Mouse (Mus musculus) erythroid progenitor cell, adult 5-6 weeks (primary cell): Measurements from ENCODE around the gene 4933402N22Rik. TPM values are rescaled to one million over a fixed set of nuclear protein-coding genes. Genes with fewer than 3 reads are reported as not detected.
"Not testable (repeated sequence)": the region's sequence is repeated elsewhere in the genome, so short reads cannot be mapped to it uniquely, and the experiment has no call there.

Experiments
- ATAC-seq: replicated peaks from 2 replicates; pipeline ENCODE4 v1.8.0; 2016; ENCODE audit warnings: moderate number of reproducible peaks, mild to moderate bottlenecking, moderate TSS enrichment, inconsistent platforms; ENCODE audit not compliant: poor library complexity, low FRiP score, severe bottlenecking
- total RNA-seq, 2 experiments: library from RNA; stranded (forward) in 1 of 2; stranded (reverse) in 1 of 2; fragments of 150-400 nt in 1 of 2; fragments of 186-747, 209-891 nt in 1 of 2; gene quantifications; 2 replicates each; pipeline versions ENCODE4 v1.2.3 to v1.2.4; 2015 to 2017; ENCODE audit warnings: low replicate concordance in 2 of 2

Gene 4933402N22Rik
- total RNA-seq (2015; ENCODE audit: low replicate concordance) (not detected in 2 replicates), total RNA-seq (2017; ENCODE audit: low replicate concordance) (not detected in 2 replicates)

DNA sequence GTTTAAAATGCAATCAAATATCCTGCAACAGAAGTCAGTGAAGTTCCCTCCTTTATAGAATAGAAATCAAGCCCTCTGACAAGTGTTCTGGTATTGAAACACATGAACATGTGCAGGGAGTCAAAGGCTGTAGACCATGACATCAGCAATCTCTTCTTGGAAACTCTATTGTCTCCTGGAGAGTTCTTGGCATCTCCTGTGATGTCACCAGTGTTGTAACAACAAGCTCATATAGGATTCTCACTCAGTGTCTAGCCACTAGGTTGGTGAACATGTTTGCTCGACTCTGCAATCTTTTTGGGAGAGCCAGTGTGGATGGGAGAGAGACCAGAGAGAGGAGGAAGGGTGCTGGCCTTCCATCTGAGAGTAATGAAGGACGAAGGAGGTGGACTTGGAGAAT, at the start of gene 4933402N22Rik:
4933402N22Rik (plus strand) TSS at position 301 of the 400 bp plus-strand sequence.
- ATAC-seq, result not testable (repeated sequence)

DNA sequence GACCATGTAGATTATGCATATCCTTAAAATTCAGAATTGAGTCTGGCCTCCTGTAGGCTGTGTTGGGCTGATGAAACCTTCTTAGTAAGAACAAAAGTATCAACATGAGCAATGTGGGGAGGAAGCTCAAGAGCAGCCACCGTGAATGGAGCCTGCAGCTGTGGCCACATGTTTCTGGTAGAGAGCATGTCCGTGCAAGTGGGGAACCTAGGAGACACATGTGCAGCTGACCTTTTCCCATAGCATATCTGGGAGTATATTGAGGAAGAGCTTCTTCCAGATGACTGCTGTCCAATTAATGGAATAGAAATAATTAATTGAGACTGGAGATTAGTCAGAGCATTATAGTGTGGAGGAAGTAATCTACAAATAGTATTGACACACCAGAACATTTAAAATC, 5.9 kb downstream of the 4933402N22Rik start:
- not testable (repeated sequence) for ATAC-seq

Other genes starting within 250 kb of the 4933402N22Rik start
- gene Gm8922, start 236.1 kb upstream of the 4933402N22Rik start, total RNA-seq (2015; ENCODE audit: low replicate concordance), result not detected in 2 replicates
- not detected in 2 replicates for gene Gm8922, start 236.1 kb upstream of the 4933402N22Rik start, total RNA-seq (2017; ENCODE audit: low replicate concordance)
- not detected in 2 replicates for gene Gm8926, start 147.5 kb upstream of the 4933402N22Rik start, total RNA-seq (2015; ENCODE audit: low replicate concordance)
- not detected in 2 replicates for gene Gm8926, start 147.5 kb upstream of the 4933402N22Rik start, total RNA-seq (2017; ENCODE audit: low replicate concordance)
- not detected in 2 replicates for gene Gm6465, start 72.5 kb upstream of the 4933402N22Rik start, total RNA-seq (2015; ENCODE audit: low replicate concordance)
- gene Gm6465, start 72.5 kb upstream of the 4933402N22Rik start, total RNA-seq (2017; ENCODE audit: low replicate concordance), result not detected in 2 replicates